Mouse (Mus musculus): ENCODE data around the gene Krt76. TPM values are rescaled to one million over a fixed set of nuclear protein-coding genes. Genes with fewer than 3 reads are reported as not detected.

Gene Krt76
- total RNA-seq, 2 experiments from 2014 or later: not detected

GRCm38 (mm10) chr15:101860421-101861130, 32.1 kb downstream of the Krt76 start:
- no peak for ATAC-seq (ENCODE audit: poor library complexity, severe bottlenecking)

GRCm38 (mm10) chr15:101859735-101860170, 33.0 kb downstream of the Krt76 start:
- ATAC-seq (ENCODE audit: poor library complexity, severe bottlenecking): peak; percentile 33

GRCm38 (mm10) chr15:101858673-101859425, 33.9 kb downstream of the Krt76 start:
- ATAC-seq (ENCODE audit: poor library complexity, severe bottlenecking): no peak

- ATAC-seq (ENCODE audit: poor library complexity, severe bottlenecking): no peak
Observed at GRCm38 (mm10) chr15:101856696-101857095, 36.0 kb downstream of the Krt76 start.

- no peak for ATAC-seq (ENCODE audit: poor library complexity, severe bottlenecking)
Observed at GRCm38 (mm10) chr15:101855732-101856131, 37.0 kb downstream of the Krt76 start.

- ATAC-seq (ENCODE audit: poor library complexity, severe bottlenecking): no peak
Observed at GRCm38 (mm10) chr15:101854294-101854693, 38.4 kb downstream of the Krt76 start.

GRCm38 (mm10) chr15:101852571-101852970, 40.1 kb downstream of the Krt76 start:
- ATAC-seq (ENCODE audit: poor library complexity, severe bottlenecking): no peak

GRCm38 (mm10) chr15:101850694-101851093, 42.0 kb downstream of the Krt76 start, which contains the start of gene Krt1:
Gene Krt1 (minus strand): TSS chr15:101850794.
- ATAC-seq (ENCODE audit: poor library complexity, severe bottlenecking): no peak

GRCm38 (mm10) chr15:101845971-101846403, 46.7 kb downstream of the Krt76 start:
- ATAC-seq (ENCODE audit: poor library complexity, severe bottlenecking): 0 out of 2 replicates have a peak, but pooled peaks have one; percentile 10

GRCm38 (mm10) chr15:101843192-101843591, 49.5 kb downstream of the Krt76 start:
- no peak for ATAC-seq (ENCODE audit: poor library complexity, severe bottlenecking)

- no peak for ATAC-seq (ENCODE audit: poor library complexity, severe bottlenecking)
Observed at GRCm38 (mm10) chr15:101834784-101835328, 57.9 kb downstream of the Krt76 start.

Other genes starting within 250 kb of the Krt76 start
- not detected in 2 replicates for gene Gm5478, start 245.5 kb downstream of the Krt76 start, total RNA-seq (2015)
- gene Gm5478, start 245.5 kb downstream of the Krt76 start, total RNA-seq (2017): not detected in 2 replicates
- not detected in 2 replicates for gene Krt6b, start 212.6 kb downstream of the Krt76 start, total RNA-seq (2015)
- gene Krt6b, start 212.6 kb downstream of the Krt76 start, total RNA-seq (2017): not detected in 2 replicates
- gene Krt6a, start 198.6 kb downstream of the Krt76 start, total RNA-seq (2015): not detected in 2 replicates
- gene Krt6a, start 198.6 kb downstream of the Krt76 start, total RNA-seq (2017): not detected in 2 replicates
- not detected in 2 replicates for gene Krt5, start 180.0 kb downstream of the Krt76 start, total RNA-seq (2015)
- not detected in 2 replicates for gene Krt5, start 180.0 kb downstream of the Krt76 start, total RNA-seq (2017)
- gene Krt71, start 149.8 kb downstream of the Krt76 start, total RNA-seq (2015): not detected in 2 replicates
- not detected in 2 replicates for gene Krt71, start 149.8 kb downstream of the Krt76 start, total RNA-seq (2017)
- gene Krt72, start 106.5 kb downstream of the Krt76 start, total RNA-seq (2015): not detected in 2 replicates
- gene Krt72, start 106.5 kb downstream of the Krt76 start, total RNA-seq (2017): not detected in 2 replicates
- gene Krt73, start 90.6 kb downstream of the Krt76 start, total RNA-seq (2015): not detected in 2 replicates
- gene Krt73, start 90.6 kb downstream of the Krt76 start, total RNA-seq (2017): not detected in 2 replicates
- gene Krt2, start 74.8 kb downstream of the Krt76 start, total RNA-seq (2015): not detected in 2 replicates
- not detected in 2 replicates for gene Krt2, start 74.8 kb downstream of the Krt76 start, total RNA-seq (2017)
- gene Krt1, start 42.1 kb downstream of the Krt76 start, total RNA-seq (2015): not detected in 2 replicates
- gene Krt1, start 42.1 kb downstream of the Krt76 start, total RNA-seq (2017): not detected in 2 replicates
- not detected in 2 replicates for gene Krt77, start 23.2 kb downstream of the Krt76 start, total RNA-seq (2015)
- gene Krt77, start 23.2 kb downstream of the Krt76 start, total RNA-seq (2017): 0.11 TPM in 1 of 2 replicates, not detected in the other
- not detected in 2 replicates for gene Krt4, start 31.8 kb upstream of the Krt76 start, total RNA-seq (2015)
- gene Krt4, start 31.8 kb upstream of the Krt76 start, total RNA-seq (2017): not detected in 2 replicates
- not detected in 2 replicates for gene Krt79, start 47.4 kb upstream of the Krt76 start, total RNA-seq (2015)
- gene Krt79, start 47.4 kb upstream of the Krt76 start, total RNA-seq (2017): not detected in 2 replicates
- gene Krt78, start 61.4 kb upstream of the Krt76 start, total RNA-seq (2015): not detected in 2 replicates
- gene Krt78, start 61.4 kb upstream of the Krt76 start, total RNA-seq (2017): not detected in 2 replicates
- not detected in 2 replicates for gene Krt8, start 111.6 kb upstream of the Krt76 start, total RNA-seq (2015)
- gene Krt8, start 111.6 kb upstream of the Krt76 start, total RNA-seq (2017): not detected in 2 replicates
- 0.22 and 0.23 TPM in 2 replicates for gene Krt18, start 135.3 kb upstream of the Krt76 start, total RNA-seq (2015)
- gene Krt18, start 135.3 kb upstream of the Krt76 start, total RNA-seq (2017): 0.89 and 1.7 TPM in 2 replicates
- 78.2 and 82.3 TPM in 2 replicates for gene Eif4b, start 180.9 kb upstream of the Krt76 start, total RNA-seq (2015)
- gene Eif4b, start 180.9 kb upstream of the Krt76 start, total RNA-seq (2017): 199 and 204 TPM in 2 replicates
- gene Tns2, start 207.5 kb upstream of the Krt76 start, total RNA-seq (2015): 0.32 and 1.9 TPM in 2 replicates
- 0.07 TPM in 1 of 2 replicates, not detected in the other for gene Tns2, start 207.5 kb upstream of the Krt76 start, total RNA-seq (2017)
- gene Spryd3, start 243.3 kb upstream of the Krt76 start, total RNA-seq (2015): 6.1 and 7.5 TPM in 2 replicates
- gene Spryd3, start 243.3 kb upstream of the Krt76 start, total RNA-seq (2017): 20.6 and 22.6 TPM in 2 replicates

Measured in megakaryocyte, adult 5-6 weeks (primary cell).